Mouse (Mus musculus) erythroblast, embryonic 14.5 days (primary cell): ENCODE data around the gene Smim11.

Experiments used
- GATA1 ChIP-seq: IDR thresholded peaks from 2 replicates; pipeline ENCODE4 v1.6.1; 2012; ENCODE audit warnings: low read length, inconsistent platforms, mixed read lengths
- TAL1 ChIP-seq: IDR thresholded peaks from 3 replicates; pipeline ENCODE4 v1.6.1; 2012; ENCODE audit warnings: low read length, inconsistent platforms, mixed read lengths

DNA sequence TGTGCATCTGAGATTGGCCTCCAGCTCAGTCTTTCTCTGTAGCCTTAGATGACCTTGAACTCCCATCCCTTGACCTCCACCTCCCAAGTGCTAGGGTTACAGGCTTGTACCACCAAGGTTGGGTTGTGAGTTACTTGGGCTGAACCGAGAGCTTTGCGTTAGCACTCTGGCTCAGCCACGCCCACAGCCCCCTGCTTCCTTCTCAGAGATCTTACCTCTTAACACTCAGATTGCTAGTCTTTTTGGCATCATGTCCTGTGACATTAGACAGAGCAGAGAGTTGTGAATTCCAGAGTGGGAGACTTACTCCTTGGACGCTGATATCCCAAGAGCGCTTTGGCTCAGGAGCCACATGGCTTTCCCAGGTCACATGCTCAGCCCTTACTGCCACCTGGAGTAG, 1.4 kb downstream of the Smim11 start:
- TF ChIP-seq GATA1 (no peak), TAL1 (no peak)
